ENCODE assay signal across 12 mouse cellular contexts in the genomic region with DNA sequence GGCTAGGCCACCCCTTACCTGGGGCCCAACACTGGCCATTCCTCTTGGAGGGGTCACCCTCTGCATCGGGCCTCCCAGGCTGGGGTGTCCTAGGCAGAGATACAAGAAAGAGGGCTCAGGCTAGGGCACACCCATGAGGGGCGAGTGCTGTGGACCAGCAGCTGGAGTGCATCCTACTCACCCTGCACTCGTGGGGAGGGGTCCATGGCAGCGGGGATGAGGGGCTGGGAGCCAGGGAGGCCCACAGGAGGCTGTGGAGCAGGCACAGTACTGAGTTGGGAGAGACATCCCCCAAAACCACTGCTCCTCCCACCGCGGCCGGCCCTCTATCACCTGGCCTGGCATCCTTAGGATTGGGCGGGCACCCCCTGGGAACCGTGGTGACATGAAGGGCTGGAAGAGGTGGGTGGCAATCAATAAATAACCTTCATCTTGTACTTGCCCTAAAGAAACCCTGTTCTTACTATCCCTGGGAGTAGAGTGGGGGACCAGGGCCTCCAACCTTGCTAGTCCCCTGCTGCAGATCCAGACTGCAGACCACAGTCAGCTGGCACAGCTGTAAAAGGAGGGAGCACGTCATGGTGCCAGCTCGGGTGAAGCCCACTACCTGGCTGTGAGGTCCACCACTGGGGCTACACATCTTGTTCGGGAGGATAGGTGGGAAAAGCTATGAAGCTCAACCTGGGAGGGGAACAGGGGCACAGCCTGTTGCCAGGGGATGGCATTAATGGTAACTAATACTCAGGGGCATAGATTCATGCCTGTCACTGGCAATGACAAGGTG. TPM values are rescaled to one million over a fixed set of nuclear protein-coding genes. Genes with fewer than 3 reads are reported as not detected.
DNase-seq lines count a peak whose midpoint lies in the region; ATAC-seq lines count a peak whose summit lies in the region.
"Had no signal": no experiment of that assay in that cellular context is flagged by ENCODE, and none has a peak within 500 bp of the region (broad histone marks: within the 10 kb centered on the region; RNA-seq: fewer than 3 reads in every experiment).

No protein-coding gene starts in this region.

- peaks cover 25% of the 10 kb centered on the region; the same call in 1 of the 2 replicates for H3K27me3 ChIP-seq in heart, embryonic 10.5 days (ENCODE audit: insufficient read depth, poor library complexity, severe bottlenecking)
- peaks cover 60% of the 10 kb centered on the region for H3K27me3 ChIP-seq in midbrain, embryonic 10.5 days (ENCODE audit: low read depth, poor library complexity, severe bottlenecking)
- H3K27me3 ChIP-seq in midbrain, embryonic 15.5 days (replicated peaks), result no peaks in the 10 kb centered on the region
- H3K27me3 ChIP-seq in hindbrain, embryonic 16.5 days (replicated peaks; ENCODE audit: control insufficient read depth, insufficient read depth, low read length), result no peaks in the 10 kb centered on the region
- 0 out of 2 replicates have a peak, but pooled peaks cover 5% of the 10 kb centered on the region for H3K27me3 ChIP-seq in midbrain, embryonic 14.5 days (ENCODE audit: control insufficient read depth, insufficient read depth, low read length)
- H3K27me3 ChIP-seq: liver, embryonic 12.5 days had no signal

- H3K4me1 ChIP-seq in heart, embryonic 10.5 days, result peaks cover 71% of the 10 kb centered on the region
- peaks cover 84% of the 10 kb centered on the region for H3K4me1 ChIP-seq in midbrain, embryonic 10.5 days
- H3K4me1 ChIP-seq in midbrain, embryonic 15.5 days, result peaks cover 66% of the 10 kb centered on the region
- peaks cover 54% of the 10 kb centered on the region for H3K4me1 ChIP-seq in hindbrain, embryonic 16.5 days (ENCODE audit: control insufficient read depth, insufficient read depth, low read depth, low read length)
- H3K4me1 ChIP-seq in midbrain, embryonic 14.5 days (ENCODE audit: control insufficient read depth, insufficient read depth, low read length), result peaks cover 59% of the 10 kb centered on the region

- H3K9ac ChIP-seq in midbrain, embryonic 15.5 days, result no peak overlapping the region
- peak overlapping the region; percentile 22; the same call in 1 of the 2 replicates for H3K9ac ChIP-seq in hindbrain, embryonic 16.5 days (ENCODE audit: low read depth, low read length)
- H3K9ac ChIP-seq in midbrain, embryonic 14.5 days (replicated peaks; ENCODE audit: low read length), result peak overlapping the region; percentile 29; the same call in 1 of the 2 replicates
- H3K9ac ChIP-seq: liver, embryonic 12.5 days had no signal

- H3K4me3 ChIP-seq in heart, embryonic 10.5 days, result no peak overlapping the region; the same call in 1 of the 2 replicates
- H3K4me3 ChIP-seq in midbrain, embryonic 10.5 days, result peak overlapping the region; percentile 61; the same call in 1 of the 2 replicates
- no peak overlapping the region for H3K4me3 ChIP-seq in midbrain, embryonic 15.5 days
- H3K4me3 ChIP-seq in hindbrain, embryonic 16.5 days (ENCODE audit: low read length), result no peak overlapping the region
- H3K4me3 ChIP-seq in midbrain, embryonic 14.5 days (replicated peaks; ENCODE audit: low read depth, low read length), result no peak overlapping the region
- H3K4me3 ChIP-seq: heart, adult 2 months; liver, embryonic 12.5 days had no signal

- H3K4me2 ChIP-seq in midbrain, embryonic 15.5 days, result no peak overlapping the region
- H3K4me2 ChIP-seq in hindbrain, embryonic 16.5 days (ENCODE audit: low read length), result no peak overlapping the region
- no peak overlapping the region for H3K4me2 ChIP-seq in midbrain, embryonic 14.5 days (ENCODE audit: low read length)

- ATAC-seq in midbrain, embryonic 15.5 days (replicated peaks), result no peak
- no peak for ATAC-seq in hindbrain, embryonic 16.5 days
- no peak for ATAC-seq in midbrain, embryonic 14.5 days (ENCODE audit: low FRiP score, low TSS enrichment)
- ATAC-seq in monocyte, adult 5-6 weeks (replicated peaks; ENCODE audit: insufficient number of reproducible peaks, low FRiP score, low TSS enrichment, poor library complexity, severe bottlenecking), result no peak
- ATAC-seq: liver, embryonic 12.5 days had no signal

- no peak for DNase-seq in heart, embryonic 10.5 days (ENCODE audit: low spot score)
- DNase-seq in heart, postnatal 4 days, result no peak
- no peak for DNase-seq in midbrain, embryonic 10.5 days (ENCODE audit: low spot score)
- no peak for DNase-seq in midbrain, embryonic 14.5 days
- DNase-seq in left cerebral cortex, adult 8-10 months (ENCODE audit: low spot score in 2 of 2), result no peak
- DNase-seq: right cerebral cortex, adult 18-20 months had no signal

- peak overlapping the region; percentile 89 for H3K27ac ChIP-seq in heart, embryonic 10.5 days
- peak overlapping the region; percentile 88 for H3K27ac ChIP-seq in midbrain, embryonic 10.5 days (replicated peaks)
- no peak overlapping the region; the same call in 1 of the 2 replicates for H3K27ac ChIP-seq in midbrain, embryonic 15.5 days
- H3K27ac ChIP-seq in hindbrain, embryonic 16.5 days (ENCODE audit: low read depth, low read length), result no peak overlapping the region
- H3K27ac ChIP-seq in midbrain, embryonic 14.5 days (replicated peaks; ENCODE audit: low read depth, low read length), result peak overlapping the region; percentile 86; the same call in 1 of the 2 replicates

- H3K9me3 ChIP-seq in heart, embryonic 10.5 days, result no peaks in the 10 kb centered on the region
- H3K9me3 ChIP-seq in midbrain, embryonic 10.5 days (replicated peaks), result peaks cover 7% of the 10 kb centered on the region
- no peaks in the 10 kb centered on the region for H3K9me3 ChIP-seq in midbrain, embryonic 15.5 days
- peaks cover 2% of the 10 kb centered on the region; the same call in 1 of the 2 replicates for H3K9me3 ChIP-seq in hindbrain, embryonic 16.5 days (ENCODE audit: control insufficient read depth, low read length)
- no peaks in the 10 kb centered on the region for H3K9me3 ChIP-seq in midbrain, embryonic 14.5 days (ENCODE audit: control insufficient read depth, low read length)
- H3K9me3 ChIP-seq: liver, embryonic 12.5 days had no signal

- H3K36me3 ChIP-seq in heart, embryonic 10.5 days, result peaks cover 37% of the 10 kb centered on the region
- H3K36me3 ChIP-seq in midbrain, embryonic 10.5 days, result peaks cover 44% of the 10 kb centered on the region
- H3K36me3 ChIP-seq in midbrain, embryonic 15.5 days (replicated peaks), result no peaks in the 10 kb centered on the region
- peaks cover 11% of the 10 kb centered on the region for H3K36me3 ChIP-seq in hindbrain, embryonic 16.5 days (ENCODE audit: control insufficient read depth, insufficient read depth, low read length)
- H3K36me3 ChIP-seq in midbrain, embryonic 14.5 days (ENCODE audit: control insufficient read depth, insufficient read depth, low read length), result peaks cover 18% of the 10 kb centered on the region

- 76% methylated on average over 12 of the region's 12 CpGs for WGBS in heart, embryonic 10.5 days
- 80% methylated on average over 12 of the region's 12 CpGs for WGBS in midbrain, embryonic 10.5 days
- WGBS in midbrain, embryonic 15.5 days, result 83% methylated on average over 12 of the region's 12 CpGs
- WGBS in hindbrain, embryonic 16.5 days, result 84% methylated on average over 12 of the region's 12 CpGs
- 84% methylated on average over 12 of the region's 12 CpGs for whole genome bisulfite sequencing in midbrain, embryonic 14.5 days

RNA-seq across cellular contexts. Expression of gene Isyna1, which starts 5.5 kb away (rescaled TPM):
- polyA plus RNA-seq in heart, embryonic 10.5 days (2016; fragmentation: Nextera tagmentation; extraction: Ambion mirVana), result 192 and 214 TPM in 2 replicates
- total RNA-seq in heart, postnatal 4 days (2021), result 10 to 100 TPM; 38.9 to 41.6 TPM
- 126 and 137 TPM in 2 replicates for polyA plus RNA-seq in midbrain, embryonic 10.5 days (2016; fragmentation: Nextera tagmentation; extraction: Ambion mirVana)
- polyA plus RNA-seq in midbrain, embryonic 15.5 days (2015; fragmentation: Nextera tagmentation; extraction: Ambion mirVana), result 175 and 176 TPM in 2 replicates
- 150 and 164 TPM in 2 replicates for polyA plus RNA-seq in hindbrain, embryonic 16.5 days (2015; fragmentation: Nextera tagmentation; extraction: Ambion mirVana)
- 91.9 and 101 TPM in 2 replicates for polyA plus RNA-seq in midbrain, embryonic 14.5 days (2014; fragmentation: Nextera tagmentation; extraction: Ambion mirVana)
- total RNA-seq in monocyte, adult 5-6 weeks (2017), result 9.3 to 16.3 TPM (median 15.3 TPM) in 3 replicates
- total RNA-seq in left cerebral cortex, adult 8-10 months (2022), result 10 to 100 TPM; 54.5 to 60.3 (median 56.5) TPM

RNA-seq across cellular contexts. Expression of gene Ssbp4, which starts 9.0 kb away (rescaled TPM):
- polyA plus RNA-seq in heart, embryonic 10.5 days (2016; fragmentation: Nextera tagmentation; extraction: Ambion mirVana), result 67.3 and 107 TPM in 2 replicates
- total RNA-seq in heart, postnatal 4 days (2021), result 10 to 100 TPM; 73.8 to 78.5 TPM
- 73.3 and 78.8 TPM in 2 replicates for polyA plus RNA-seq in midbrain, embryonic 10.5 days (2016; fragmentation: Nextera tagmentation; extraction: Ambion mirVana)
- 175 and 189 TPM in 2 replicates for polyA plus RNA-seq in midbrain, embryonic 15.5 days (2015; fragmentation: Nextera tagmentation; extraction: Ambion mirVana)
- polyA plus RNA-seq in hindbrain, embryonic 16.5 days (2015; fragmentation: Nextera tagmentation; extraction: Ambion mirVana), result 148 and 157 TPM in 2 replicates
- 172 and 213 TPM in 2 replicates for polyA plus RNA-seq in midbrain, embryonic 14.5 days (2014; fragmentation: Nextera tagmentation; extraction: Ambion mirVana)
- 83.1 to 151 TPM (median 94.1 TPM) in 3 replicates for total RNA-seq in monocyte, adult 5-6 weeks (2017)
- total RNA-seq in left cerebral cortex, adult 8-10 months (2022), result 100 to 1,000 TPM; 211 to 248 (median 234) TPM

RNA-seq across cellular contexts. Expression of gene Lrrc25, which starts 16.3 kb away (rescaled TPM):
- polyA plus RNA-seq in heart, embryonic 10.5 days (2016; fragmentation: Nextera tagmentation; extraction: Ambion mirVana), result 0.15 and 1.4 TPM in 2 replicates
- total RNA-seq in heart, postnatal 4 days (2021), result 1 to 10 TPM; 1.1 to 1.5 TPM
- polyA plus RNA-seq in midbrain, embryonic 10.5 days (2016; fragmentation: Nextera tagmentation; extraction: Ambion mirVana), result 1.1 and 1.2 TPM in 2 replicates
- polyA plus RNA-seq in midbrain, embryonic 15.5 days (2015; fragmentation: Nextera tagmentation; extraction: Ambion mirVana), result 1.2 and 1.6 TPM in 2 replicates
- polyA plus RNA-seq in hindbrain, embryonic 16.5 days (2015; fragmentation: Nextera tagmentation; extraction: Ambion mirVana), result 1.1 and 1.6 TPM in 2 replicates
- polyA plus RNA-seq in midbrain, embryonic 14.5 days (2014; fragmentation: Nextera tagmentation; extraction: Ambion mirVana), result 0.34 and 1.1 TPM in 2 replicates
- total RNA-seq in monocyte, adult 5-6 weeks (2017), result 28.5 to 42.6 TPM (median 42.2 TPM) in 3 replicates
- total RNA-seq in left cerebral cortex, adult 8-10 months (2022), result 1 to 10 TPM in 1 of 4 experiments, under 1 TPM in 3; 0.55 to 1.3 (median 0.87) TPM

RNA-seq across cellular contexts. Expression of gene Gdf15, which starts 32.6 kb away (rescaled TPM):
- polyA plus RNA-seq in heart, embryonic 10.5 days (2016; fragmentation: Nextera tagmentation; extraction: Ambion mirVana), result 0.43 and 1.6 TPM in 2 replicates
- 1 to 10 TPM; 2.7 to 3.5 TPM for total RNA-seq in heart, postnatal 4 days (2021)
- polyA plus RNA-seq in midbrain, embryonic 10.5 days (2016; fragmentation: Nextera tagmentation; extraction: Ambion mirVana), result not detected in 2 replicates
- 0.13 and 0.19 TPM in 2 replicates for polyA plus RNA-seq in midbrain, embryonic 15.5 days (2015; fragmentation: Nextera tagmentation; extraction: Ambion mirVana)
- polyA plus RNA-seq in hindbrain, embryonic 16.5 days (2015; fragmentation: Nextera tagmentation; extraction: Ambion mirVana), result 0.11 and 0.48 TPM in 2 replicates
- 0.16 and 0.20 TPM in 2 replicates for polyA plus RNA-seq in midbrain, embryonic 14.5 days (2014; fragmentation: Nextera tagmentation; extraction: Ambion mirVana)
- 0.19 to 3.8 TPM in 2 of 3 replicates, not detected in the other for total RNA-seq in monocyte, adult 5-6 weeks (2017)
- total RNA-seq in left cerebral cortex, adult 8-10 months (2022), result not detected
- total RNA-seq: layer of hippocampus, postnatal 10 days had no signal

Comparison
In these comparisons a context has a peak if more than half of its experiments do, and no peak if none do; other contexts are left out.
1. H3K27ac ChIP-seq: peak in heart, embryonic 10.5 days (single experiment), midbrain, embryonic 10.5 days (single experiment) and midbrain, embryonic 14.5 days (single experiment); none in midbrain, embryonic 15.5 days (single experiment) and hindbrain, embryonic 16.5 days (single experiment).